Mouse (Mus musculus): ENCODE results near the gene Cd34.

Gene Cd34

DNA sequence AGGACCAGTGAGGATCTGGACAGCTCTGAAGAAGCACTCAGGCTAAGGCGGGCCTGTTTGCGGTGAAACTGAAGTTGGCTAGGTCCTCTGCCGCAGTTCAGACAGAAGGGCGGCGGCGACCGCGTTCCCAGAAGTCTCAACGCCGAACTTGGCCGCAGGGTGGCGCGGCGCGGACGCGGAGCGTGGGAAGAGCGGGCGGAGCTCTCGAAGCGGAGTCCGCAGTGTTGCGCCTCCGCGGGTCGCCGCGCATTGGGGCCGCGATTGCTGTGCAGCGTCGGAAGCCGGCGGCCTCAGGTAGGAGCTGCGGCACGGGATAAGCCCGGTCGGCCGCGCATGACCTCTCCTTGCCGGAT, 37.5 kb downstream of the Cd34 start:
- peak; percentile 89 for DNase-seq

GRCm38 (mm10) chr1:194976517-194977370, 38.1 kb downstream of the Cd34 start:
- peak; percentile 85 for DNase-seq

DNA sequence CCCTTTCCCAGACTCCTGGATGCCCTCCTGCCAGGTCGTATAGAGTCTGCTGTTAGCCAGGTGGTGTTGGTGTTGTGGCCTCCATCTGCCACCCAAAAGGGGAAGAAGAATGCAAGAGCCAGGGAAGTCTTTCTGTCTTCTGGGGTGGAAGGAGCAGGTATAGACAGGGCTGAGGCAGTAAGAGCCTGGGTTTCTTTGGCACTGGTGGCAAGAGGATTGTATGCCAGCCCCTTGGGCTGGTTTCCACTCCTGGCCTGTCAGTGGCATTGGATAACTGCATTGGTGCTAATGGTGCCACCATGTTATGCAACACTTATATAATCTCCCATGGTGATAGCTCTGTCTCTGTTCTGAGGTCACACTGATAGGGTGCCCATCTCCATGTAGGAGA, 38.7 kb downstream of the Cd34 start:
- no peak for DNase-seq

GRCm38 (mm10) chr1:194977946-194978720, 39.5 kb downstream of the Cd34 start:
- no peak for DNase-seq

GRCm38 (mm10) chr1:194980826-194981435, 42.3 kb downstream of the Cd34 start:
- DNase-seq: peak; percentile 30

- DNase-seq: no peak
Measured at GRCm38 (mm10) chr1:194982931-194983690, 44.5 kb downstream of the Cd34 start.

- DNase-seq: no peak
Measured at GRCm38 (mm10) chr1:194984914-194985313, 46.3 kb downstream of the Cd34 start.

GRCm38 (mm10) chr1:194985442-194986210, 47.0 kb downstream of the Cd34 start:
- peak; percentile 29 for DNase-seq

DNA sequence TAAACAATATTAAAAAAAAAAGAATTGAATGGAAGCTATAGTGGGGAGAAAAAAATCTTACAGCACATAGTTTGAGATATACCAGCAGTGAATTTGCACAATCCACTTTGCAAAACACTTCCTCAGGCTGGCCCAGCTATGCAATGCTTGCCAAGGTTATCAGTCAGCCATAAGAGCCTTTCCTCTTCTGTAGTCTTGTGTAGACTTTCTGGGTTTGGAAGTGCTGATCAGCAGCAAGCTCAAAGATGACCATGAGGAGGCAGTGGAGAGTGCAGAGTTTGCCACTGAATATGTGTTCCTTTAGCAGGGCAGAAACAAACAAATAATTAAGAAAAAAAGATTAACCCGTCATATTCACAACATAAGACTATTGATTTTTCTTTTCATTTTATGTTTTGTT, 50.4 kb downstream of the Cd34 start:
- DNase-seq: no peak

- DNase-seq: no peak
Measured at GRCm38 (mm10) chr1:194990976-194991375, 52.4 kb downstream of the Cd34 start.

GRCm38 (mm10) chr1:194991654-194992053, 53.0 kb downstream of the Cd34 start:
- DNase-seq: no peak

- DNase-seq: no peak
Measured at GRCm38 (mm10) chr1:194992589-194993317, 54.1 kb downstream of the Cd34 start.

- DNase-seq: no peak
Measured at GRCm38 (mm10) chr1:194993409-194993988, 54.9 kb downstream of the Cd34 start.

GRCm38 (mm10) chr1:194994262-194994661, 55.6 kb downstream of the Cd34 start:
- DNase-seq: no peak

DNA sequence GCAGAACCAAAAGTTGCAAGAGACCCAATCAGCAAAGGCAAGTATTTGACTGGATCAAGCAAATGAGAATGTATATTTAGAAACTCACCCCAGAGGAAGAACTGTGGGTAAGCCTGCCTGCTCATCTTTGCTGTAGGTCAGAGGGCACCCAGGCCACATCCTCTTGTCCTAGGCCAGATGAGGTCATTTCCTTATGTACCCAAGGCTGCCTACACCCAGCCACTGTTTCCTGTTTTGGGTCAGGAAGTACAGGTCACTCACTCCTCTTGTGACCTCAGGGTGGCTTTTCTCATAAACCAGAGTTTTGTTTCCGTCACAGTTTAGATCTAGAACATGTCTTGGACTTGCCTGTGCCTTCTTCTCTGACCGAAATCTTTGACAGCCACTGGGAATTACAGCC, 56.6 kb downstream of the Cd34 start:
- no peak for DNase-seq

- DNase-seq: no peak
Measured at GRCm38 (mm10) chr1:194998396-194998795, 59.8 kb downstream of the Cd34 start.

- no peak for DNase-seq
Measured at GRCm38 (mm10) chr1:195003328-195003727, 64.7 kb downstream of the Cd34 start.

DNA sequence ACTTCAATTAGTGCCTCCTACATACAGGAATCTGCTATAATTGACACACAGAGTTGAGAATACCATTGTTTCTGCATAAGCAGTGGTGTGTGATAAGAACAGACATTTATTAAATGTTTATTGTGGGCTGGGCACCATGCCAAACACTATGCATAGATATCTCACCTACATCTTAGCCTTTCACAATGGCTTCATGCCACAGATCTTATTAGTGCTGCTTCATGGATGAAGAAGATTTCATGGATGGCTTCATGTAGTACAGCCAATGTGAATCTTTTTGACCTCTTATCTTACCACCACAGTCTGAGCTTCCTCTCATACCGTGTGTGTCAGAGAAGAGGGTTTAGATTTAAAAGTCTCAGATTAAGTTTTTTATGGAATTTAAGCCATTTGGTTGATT, 65.6 kb downstream of the Cd34 start:
- DNase-seq: no peak

DNA sequence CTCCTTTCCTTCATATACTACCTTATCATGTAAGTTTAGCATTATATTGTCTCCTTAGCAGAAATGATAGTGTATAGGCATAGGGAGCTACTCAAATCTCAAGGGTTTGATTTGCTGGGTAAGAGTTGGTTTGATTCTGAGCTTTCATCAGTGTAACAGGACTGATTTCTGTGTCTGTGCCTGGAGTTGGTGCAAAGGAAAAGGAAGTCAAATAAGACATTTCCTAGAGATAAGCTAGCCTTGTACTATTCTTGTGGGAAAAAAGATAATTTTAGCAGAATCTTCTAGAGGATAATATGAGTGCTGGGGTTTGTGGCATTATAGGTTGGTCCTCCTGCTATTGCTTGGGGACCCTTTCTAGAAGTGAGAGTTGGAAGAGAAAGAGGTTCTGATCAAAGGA, 67.6 kb downstream of the Cd34 start:
- no peak for DNase-seq

Measured in liver (tissue).